Mouse (Mus musculus) megakaryocyte, embryonic 14.5 days (primary cell): ENCODE measurements around the gene Fads3. TPM values are rescaled to one million over a fixed set of nuclear protein-coding genes. Genes with fewer than 3 reads are reported as not detected.

Experiments used
- H3K27me3 ChIP-seq: replicated peaks from 2 replicates; pipeline ENCODE3; 2012; ENCODE audit warnings: inconsistent platforms
- H3K36me3 ChIP-seq: replicated peaks from 2 replicates; pipeline ENCODE3; 2012; ENCODE audit warnings: low read length, inconsistent platforms, mixed read lengths
- H3K4me1 ChIP-seq: 2 replicates; pipeline ENCODE4 v1.6.1; 2012; ENCODE audit warnings: inconsistent platforms
- H3K4me3 ChIP-seq: replicated peaks from 2 replicates; pipeline ENCODE3; 2012; ENCODE audit warnings: moderate library complexity, mild to moderate bottlenecking, inconsistent platforms
- H3K9me3 ChIP-seq: 2 replicates; pipeline ENCODE4 v1.6.1; 2012; ENCODE audit warnings: inconsistent platforms
- FLI1 ChIP-seq: IDR thresholded peaks from 2 replicates; pipeline ENCODE4 v1.6.1; 2012; ENCODE audit warnings: low read length, inconsistent platforms, mixed read lengths
- GATA1 ChIP-seq: IDR thresholded peaks from 3 replicates; pipeline ENCODE4 v1.6.1; 2012; ENCODE audit warnings: mixed read lengths, low read length, inconsistent platforms, borderline replicate concordance
- polyA plus RNA-seq: library from polyadenylated mRNA; stranded (reverse); fragments of >175 nt; gene quantifications from 2 replicates; pipeline ENCODE4 v1.2.3, GENCODE M21; 2012; ENCODE audit warnings: low replicate concordance; ENCODE audit not compliant: insufficient read depth

The Fads3 gene
- polyA plus RNA-seq, 1 experiment: 19.1 TPM

DNA sequence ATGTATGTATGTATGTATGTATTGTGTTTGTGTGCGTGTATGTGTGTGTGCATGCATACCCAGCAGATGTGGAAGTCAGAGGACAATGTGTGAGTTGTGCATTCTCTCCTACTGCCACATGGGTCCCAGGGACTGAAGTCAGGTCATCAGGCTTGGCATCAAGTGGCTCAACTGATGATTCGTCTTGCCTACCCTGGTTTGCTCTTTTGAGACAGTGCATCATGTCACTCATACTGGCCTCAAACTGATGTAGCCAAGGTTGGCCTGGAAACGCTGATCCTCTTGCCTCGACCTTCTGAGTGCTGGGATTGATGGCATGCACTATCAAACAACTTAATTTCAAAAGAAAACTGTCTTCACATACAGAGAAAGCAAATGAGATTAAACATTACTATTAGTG, 52.5 kb downstream of the Fads3 start:
- TF ChIP-seq FLI1: no peak
- TF ChIP-seq GATA1: no peak
- no peaks in the 10 kb centered on the region for H3K9me3 ChIP-seq
- peaks cover 88% of the 10 kb centered on the region for H3K4me1 ChIP-seq
- peak overlapping the region; percentile 7 for H3K4me3 ChIP-seq
- H3K27me3 ChIP-seq: no peaks in the 10 kb centered on the region
- peaks cover 100% of the 10 kb centered on the region for H3K36me3 ChIP-seq

DNA sequence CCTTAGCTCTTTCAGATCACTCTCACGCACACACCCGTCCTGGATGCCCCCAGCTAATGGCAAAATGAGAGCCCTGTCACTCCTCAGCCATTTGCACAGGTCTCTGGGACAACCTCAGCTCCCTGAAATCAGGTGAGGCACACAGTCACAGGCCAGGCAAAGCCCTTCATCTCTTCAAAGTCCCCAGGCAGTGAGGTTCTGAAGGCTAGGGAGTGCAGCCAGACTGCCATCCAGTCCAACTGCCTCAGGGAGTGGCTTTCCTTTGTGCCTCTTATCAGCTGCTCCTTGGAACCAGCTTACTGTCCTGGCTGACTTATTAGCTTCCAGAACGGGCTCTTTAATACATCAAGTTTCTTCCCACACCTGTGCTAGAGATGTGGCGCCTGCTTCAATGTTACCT, 53.3 kb downstream of the Fads3 start:
- Histone ChIP-seq H3K4me3 (peak overlapping the region; percentile 67), H3K36me3 (peaks cover 100% of the 10 kb centered on the region), H3K9me3 (no peaks in the 10 kb centered on the region), H3K4me1 (peaks cover 90% of the 10 kb centered on the region), H3K27me3 (no peaks in the 10 kb centered on the region)
- TF ChIP-seq GATA1 (no peak), FLI1 (no peak)

GRCm38 (mm10) chr19:10096371-10096876, 55.1 kb downstream of the Fads3 start:
- peaks cover 84% of the 10 kb centered on the region for H3K36me3 ChIP-seq
- TF ChIP-seq GATA1: no peak
- no peak for TF ChIP-seq FLI1
- peaks cover 90% of the 10 kb centered on the region for H3K4me1 ChIP-seq
- H3K27me3 ChIP-seq: no peaks in the 10 kb centered on the region
- H3K4me3 ChIP-seq: peak overlapping the region; percentile 79
- no peaks in the 10 kb centered on the region for H3K9me3 ChIP-seq

DNA sequence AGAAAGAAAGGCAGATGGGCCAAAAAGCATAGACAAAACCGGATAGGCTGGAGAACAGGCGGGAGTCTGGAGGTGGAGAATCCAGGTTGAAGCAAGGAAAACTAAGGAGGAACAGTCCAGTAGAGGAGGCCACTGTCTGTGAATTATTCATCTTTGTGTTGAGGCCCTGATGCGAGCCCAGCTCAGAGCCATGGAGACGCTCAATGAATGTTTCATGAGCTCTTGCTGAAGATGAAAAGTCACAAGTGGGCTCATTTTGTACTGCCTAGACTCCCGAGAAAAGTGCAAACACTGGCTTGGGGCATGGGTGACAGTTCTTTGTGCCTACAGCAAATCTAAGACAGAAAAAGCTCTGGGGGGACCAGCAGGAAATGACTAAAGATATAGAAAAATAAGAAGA, 56.5 kb downstream of the Fads3 start:
- Histone ChIP-seq H3K27me3 (no peaks in the 10 kb centered on the region), H3K9me3 (no peaks in the 10 kb centered on the region), H3K4me1 (peaks cover 91% of the 10 kb centered on the region), H3K4me3 (peak overlapping the region; percentile 100), H3K36me3 (peaks cover 70% of the 10 kb centered on the region)
- TF ChIP-seq GATA1 (no peak), FLI1 (no peak)

DNA sequence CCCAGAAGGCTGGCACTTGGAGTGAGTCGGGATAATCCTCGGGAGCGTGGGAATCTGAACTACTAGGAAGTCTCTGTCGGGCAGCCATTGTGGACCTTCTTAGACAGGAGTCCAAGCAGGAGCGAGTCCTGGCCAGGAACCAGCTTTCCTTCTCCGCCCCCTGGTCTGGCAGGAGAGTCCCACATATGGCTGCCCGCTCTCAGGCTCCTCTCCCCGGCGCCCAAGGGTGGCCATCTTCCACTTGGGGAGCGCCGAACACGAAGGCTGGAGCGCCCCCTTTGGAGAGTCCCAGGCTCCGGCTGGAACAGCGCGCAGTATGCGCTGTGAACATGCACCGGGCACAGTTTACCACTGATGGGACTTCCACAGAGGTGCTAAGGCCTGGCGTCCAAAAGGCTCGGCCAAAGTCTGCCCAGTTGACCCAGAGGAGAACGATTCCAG, 59.3 kb downstream of the Fads3 start:
- Histone ChIP-seq H3K9me3 (no peaks in the 10 kb centered on the region), H3K4me1 (peaks cover 91% of the 10 kb centered on the region), H3K36me3 (peaks cover 48% of the 10 kb centered on the region), H3K4me3 (peak overlapping the region; percentile 100), H3K27me3 (no peaks in the 10 kb centered on the region)
- no peak for TF ChIP-seq FLI1
- no peak for TF ChIP-seq GATA1

- peaks cover 82% of the 10 kb centered on the region for H3K4me1 ChIP-seq
- no peaks in the 10 kb centered on the region for H3K27me3 ChIP-seq
- H3K9me3 ChIP-seq: no peaks in the 10 kb centered on the region
- H3K4me3 ChIP-seq: peak within 1 kb of the TSS; percentile 100
- TF ChIP-seq FLI1 (no peak), GATA1 (no peak)
- peaks cover 39% of the 10 kb centered on the region for H3K36me3 ChIP-seq
Measured at GRCm38 (mm10) chr19:10101341-10102053, 60.1 kb downstream of the Fads3 start, which contains the start of gene Fads2. Fads2 (minus strand) TSS chr19:10101746.

DNA sequence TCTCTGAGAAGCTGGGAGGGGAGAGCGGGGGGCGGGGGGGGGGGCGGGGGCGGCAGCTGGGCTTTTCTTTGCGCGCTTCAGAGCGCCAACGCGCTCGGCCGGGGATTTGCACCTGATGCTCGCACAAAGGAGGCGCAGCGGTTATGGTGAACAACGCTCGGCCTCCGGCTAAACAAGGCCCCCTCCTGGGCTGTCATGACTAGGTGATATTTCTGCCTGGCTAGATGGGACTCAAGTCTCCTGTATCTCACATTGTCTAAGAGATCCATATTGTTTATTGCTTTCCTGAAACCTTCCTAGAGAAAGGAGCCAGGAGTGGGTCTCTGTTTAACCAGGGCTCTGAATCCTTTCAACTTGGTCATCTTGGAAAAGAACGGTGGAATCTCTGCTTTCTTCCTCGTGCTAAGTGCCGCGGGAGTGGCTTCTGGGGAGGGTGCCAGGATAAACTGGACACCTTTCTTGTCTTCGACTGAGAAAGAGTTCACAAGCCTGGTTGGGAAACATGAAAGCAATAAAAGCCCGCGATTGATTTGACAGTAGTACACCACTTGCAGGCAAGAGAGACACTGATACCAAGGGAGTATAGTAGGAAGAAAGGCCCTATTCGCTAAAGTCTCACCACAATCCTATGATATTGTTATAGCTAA, 60.8 kb downstream of the Fads3 start:
- Histone ChIP-seq H3K27me3 (no peaks in the 10 kb centered on the region), H3K4me1 (peaks cover 75% of the 10 kb centered on the region), H3K9me3 (no peaks in the 10 kb centered on the region), H3K36me3 (peaks cover 32% of the 10 kb centered on the region), H3K4me3 (peak overlapping the region; percentile 100)
- no peak for TF ChIP-seq FLI1
- no peak for TF ChIP-seq GATA1

- TF ChIP-seq GATA1 (no peak), FLI1 (no peak)
- H3K4me1 ChIP-seq: peaks cover 67% of the 10 kb centered on the region
- peaks cover 12% of the 10 kb centered on the region for H3K36me3 ChIP-seq
- H3K27me3 ChIP-seq: no peaks in the 10 kb centered on the region
- H3K4me3 ChIP-seq: no peak overlapping the region
- H3K9me3 ChIP-seq: no peaks in the 10 kb centered on the region
Measured at GRCm38 (mm10) chr19:10104234-10104633, 62.9 kb downstream of the Fads3 start.

- H3K4me1 ChIP-seq: peaks cover 58% of the 10 kb centered on the region
- H3K36me3 ChIP-seq: peaks cover 6% of the 10 kb centered on the region
- H3K27me3 ChIP-seq: no peaks in the 10 kb centered on the region
- no peaks in the 10 kb centered on the region for H3K9me3 ChIP-seq
- no peak for TF ChIP-seq FLI1
- TF ChIP-seq GATA1: no peak
- H3K4me3 ChIP-seq: no peak overlapping the region
Measured at GRCm38 (mm10) chr19:10105034-10105493, 63.7 kb downstream of the Fads3 start.

DNA sequence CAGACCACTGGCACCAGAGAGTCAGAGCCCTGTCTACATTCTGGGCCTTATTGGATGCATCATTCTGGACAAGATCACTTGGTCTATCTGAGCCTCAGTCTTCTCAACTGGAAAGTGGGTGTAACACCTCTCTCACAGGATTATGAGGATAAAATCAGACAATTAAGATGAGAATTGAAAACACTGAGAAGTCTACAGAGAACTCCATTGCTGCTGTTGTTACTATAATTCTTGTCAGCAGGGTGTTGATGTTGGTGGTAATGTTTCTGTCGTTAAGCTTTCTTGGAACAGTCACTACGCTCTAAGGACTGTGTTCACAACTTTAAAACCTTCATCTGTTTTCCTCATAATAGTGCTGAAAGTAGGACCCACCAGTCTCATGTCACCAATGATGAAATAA, 65.3 kb downstream of the Fads3 start:
- Histone ChIP-seq H3K27me3 (no peaks in the 10 kb centered on the region), H3K4me1 (peaks cover 49% of the 10 kb centered on the region), H3K4me3 (no peak overlapping the region), H3K36me3 (peaks cover 6% of the 10 kb centered on the region), H3K9me3 (no peaks in the 10 kb centered on the region)
- TF ChIP-seq GATA1 (no peak), FLI1 (no peak)
